Mouse (Mus musculus): ENCODE measurements at regions not wholly inside any gene's neighbourhood (a gene's known extent, or its start where the extent isn't known, plus 50 kb on each side); places are given as distances from the start of the nearest gene placed in this dataset.

- Histone ChIP-seq H3K4me2 (replicated peaks; ENCODE audit: low read depth, low read length) (no peak overlapping the region), H3K36me3 (ENCODE audit: insufficient read depth, low read length) (no peaks in the 10 kb centered on the region), H3K27ac (ENCODE audit: low read length) (no peak overlapping the region), H3K9me3 (ENCODE audit: low read length) (no peaks in the 10 kb centered on the region), H3K4me3 (ENCODE audit: low read depth, low read length) (no peak overlapping the region), H3K4me1 (ENCODE audit: insufficient read depth, low read depth, low read length) (no peaks in the 10 kb centered on the region), H3K27me3 (replicated peaks; ENCODE audit: insufficient read depth, low read length) (no peaks in the 10 kb centered on the region), H3K9ac (replicated peaks; ENCODE audit: low read depth) (no peak overlapping the region)
- WGBS: 85% methylated on average over 9 of the region's 9 CpGs
- TF ChIP-seq EP300 (IDR thresholded peaks at IDR 0.05): no peak
- no peak for TF ChIP-seq CTCF (IDR thresholded peaks at IDR 0.05)
- DNase-seq (ENCODE audit: low spot score): no peak
- no peak for ATAC-seq
Observed at GRCm38 (mm10) chr1:41285221-41285620, 479.8 kb downstream of the Tmem182 start.

GRCm38 (mm10) chr1:41286221-41286620 lies 480.8 kb downstream of the Tmem182 start:
- no peak for ATAC-seq
- 86% methylated on average over 9 of the region's 9 CpGs for WGBS
- Histone ChIP-seq H3K4me1 (ENCODE audit: insufficient read depth, low read depth, low read length) (no peaks in the 10 kb centered on the region), H3K27ac (ENCODE audit: low read length) (no peak overlapping the region), H3K9ac (replicated peaks; ENCODE audit: low read depth) (no peak overlapping the region), H3K4me3 (ENCODE audit: low read depth, low read length) (no peak overlapping the region), H3K9me3 (ENCODE audit: low read length) (no peaks in the 10 kb centered on the region), H3K4me2 (replicated peaks; ENCODE audit: low read depth, low read length) (no peak overlapping the region), H3K27me3 (replicated peaks; ENCODE audit: insufficient read depth, low read length) (no peaks in the 10 kb centered on the region), H3K36me3 (ENCODE audit: insufficient read depth, low read length) (no peaks in the 10 kb centered on the region)
- TF ChIP-seq EP300 (IDR thresholded peaks at IDR 0.05) (no peak), CTCF (IDR thresholded peaks at IDR 0.05) (no peak)
- no peak for DNase-seq (ENCODE audit: low spot score)

- ATAC-seq (no peak), DNase-seq (ENCODE audit: low spot score) (no peak)
- Histone ChIP-seq H3K27ac (ENCODE audit: low read length) (no peak overlapping the region), H3K36me3 (ENCODE audit: insufficient read depth, low read length) (no peaks in the 10 kb centered on the region), H3K9ac (replicated peaks; ENCODE audit: low read depth) (no peak overlapping the region), H3K9me3 (ENCODE audit: low read length) (no peaks in the 10 kb centered on the region), H3K4me3 (ENCODE audit: low read depth, low read length) (no peak overlapping the region), H3K4me1 (ENCODE audit: insufficient read depth, low read depth, low read length) (no peaks in the 10 kb centered on the region), H3K27me3 (replicated peaks; ENCODE audit: insufficient read depth, low read length) (no peaks in the 10 kb centered on the region), H3K4me2 (replicated peaks; ENCODE audit: low read depth, low read length) (no peak overlapping the region)
- TF ChIP-seq EP300 (IDR thresholded peaks at IDR 0.05) (no peak), CTCF (IDR thresholded peaks at IDR 0.05) (no peak)
- 49% methylated on average over 3 of the region's 3 CpGs for WGBS
Observed at GRCm38 (mm10) chr1:41326861-41327480, 521.6 kb downstream of the Tmem182 start.

- TF ChIP-seq EP300 (IDR thresholded peaks at IDR 0.05): no peak
- no peak for TF ChIP-seq CTCF (IDR thresholded peaks at IDR 0.05)
- ATAC-seq (no peak), DNase-seq (ENCODE audit: low spot score) (no peak)
- Histone ChIP-seq H3K9me3 (ENCODE audit: low read length) (no peaks in the 10 kb centered on the region), H3K4me2 (replicated peaks; ENCODE audit: low read depth, low read length) (no peak overlapping the region), H3K9ac (replicated peaks; ENCODE audit: low read depth) (no peak overlapping the region), H3K27ac (ENCODE audit: low read length) (no peak overlapping the region), H3K27me3 (replicated peaks; ENCODE audit: insufficient read depth, low read length) (no peaks in the 10 kb centered on the region), H3K4me3 (ENCODE audit: low read depth, low read length) (no peak overlapping the region), H3K4me1 (ENCODE audit: insufficient read depth, low read depth, low read length) (no peaks in the 10 kb centered on the region), H3K36me3 (ENCODE audit: insufficient read depth, low read length) (no peaks in the 10 kb centered on the region)
- 74% methylated on average over 16 of the region's 16 CpGs for WGBS
Observed at GRCm38 (mm10) chr1:41349798-41350758, 544.7 kb downstream of the Tmem182 start.

- TF ChIP-seq EP300 (IDR thresholded peaks at IDR 0.05): no peak
- no peak for TF ChIP-seq CTCF (IDR thresholded peaks at IDR 0.05)
Observed at GRCm38 (mm10) chr1:41359061-41359460, 553.7 kb downstream of the Tmem182 start.

GRCm38 (mm10) chr1:41361512-41361911 lies 556.1 kb downstream of the Tmem182 start:
- no peak overlapping the region for H3K4me3 ChIP-seq (ENCODE audit: low read depth, low read length)
- ATAC-seq (no peak), DNase-seq (ENCODE audit: low spot score) (no peak)
- no peak overlapping the region for H3K9ac ChIP-seq (replicated peaks; ENCODE audit: low read depth)
- H3K4me2 ChIP-seq (replicated peaks; ENCODE audit: low read depth, low read length): no peak overlapping the region
- H3K4me1 ChIP-seq (ENCODE audit: insufficient read depth, low read depth, low read length): no peaks in the 10 kb centered on the region
- no peak overlapping the region for H3K27ac ChIP-seq (ENCODE audit: low read length)
- WGBS: 54% methylated on average over 3 of the region's 3 CpGs
- no peaks in the 10 kb centered on the region for H3K9me3 ChIP-seq (ENCODE audit: low read length)
- H3K27me3 ChIP-seq (replicated peaks; ENCODE audit: insufficient read depth, low read length): no peaks in the 10 kb centered on the region
- no peak for TF ChIP-seq CTCF (IDR thresholded peaks at IDR 0.05)
- no peak for TF ChIP-seq EP300 (IDR thresholded peaks at IDR 0.05)
- H3K36me3 ChIP-seq (ENCODE audit: insufficient read depth, low read length): no peaks in the 10 kb centered on the region

More at GRCm38 (mm10) chr1:41359061-41359460, 553.7 kb downstream of the Tmem182 start:
- Histone ChIP-seq H3K4me1 (ENCODE audit: insufficient read depth, low read depth, low read length) (no peaks in the 10 kb centered on the region), H3K36me3 (ENCODE audit: insufficient read depth, low read length) (no peaks in the 10 kb centered on the region), H3K4me2 (replicated peaks; ENCODE audit: low read depth, low read length) (no peak overlapping the region), H3K9me3 (ENCODE audit: low read length) (no peaks in the 10 kb centered on the region), H3K9ac (replicated peaks; ENCODE audit: low read depth) (no peak overlapping the region), H3K27me3 (replicated peaks; ENCODE audit: insufficient read depth, low read length) (no peaks in the 10 kb centered on the region), H3K27ac (ENCODE audit: low read length) (no peak overlapping the region), H3K4me3 (ENCODE audit: low read depth, low read length) (no peak overlapping the region)
- ATAC-seq: no peak
- WGBS: 32% methylated on average over 4 of the region's 4 CpGs
- DNase-seq (ENCODE audit: low spot score): no peak
